Mouse (Mus musculus) spleen, postnatal 10 days (tissue): ENCODE data around the gene Dync1h1.
"Not testable (repeated sequence)": the region's sequence is repeated elsewhere in the genome, so short reads cannot be mapped to it uniquely, and the experiment has no call there.

Experiments
- DNase-seq, 2 experiments: peaks; one replicate each; pipeline ENCODE4 v3.0.0; 2021 to 2022; ENCODE audit warnings: low spot score in 2 of 2

Dync1h1 gene

DNA sequence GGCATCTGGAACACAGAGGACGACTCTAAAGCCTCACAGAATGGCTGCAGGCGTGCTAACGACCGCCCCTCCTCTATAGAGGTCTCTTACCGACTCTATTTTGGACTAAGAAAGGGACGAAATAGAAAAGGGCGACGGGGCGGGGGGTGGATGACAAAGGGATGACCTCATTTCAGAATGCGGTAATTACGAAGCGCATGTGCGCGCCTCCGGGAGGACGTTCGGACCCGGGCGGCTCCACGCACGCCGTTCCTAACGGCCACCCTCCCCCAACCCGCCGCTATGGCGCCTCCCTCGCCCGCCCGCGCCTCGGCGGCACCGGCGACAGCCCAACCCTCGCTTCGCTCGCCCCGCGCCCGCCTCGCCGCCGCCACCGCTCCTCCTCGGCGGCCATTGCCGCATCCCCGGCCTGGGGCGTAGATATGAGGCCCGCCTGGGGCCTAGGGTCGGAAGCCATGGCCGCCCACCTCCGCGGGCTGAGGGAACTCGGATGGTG lies 94.5 kb downstream of the Dync1h1 start:
- peak in 1 of 2 experiments; percentile 67 for DNase-seq

DNA sequence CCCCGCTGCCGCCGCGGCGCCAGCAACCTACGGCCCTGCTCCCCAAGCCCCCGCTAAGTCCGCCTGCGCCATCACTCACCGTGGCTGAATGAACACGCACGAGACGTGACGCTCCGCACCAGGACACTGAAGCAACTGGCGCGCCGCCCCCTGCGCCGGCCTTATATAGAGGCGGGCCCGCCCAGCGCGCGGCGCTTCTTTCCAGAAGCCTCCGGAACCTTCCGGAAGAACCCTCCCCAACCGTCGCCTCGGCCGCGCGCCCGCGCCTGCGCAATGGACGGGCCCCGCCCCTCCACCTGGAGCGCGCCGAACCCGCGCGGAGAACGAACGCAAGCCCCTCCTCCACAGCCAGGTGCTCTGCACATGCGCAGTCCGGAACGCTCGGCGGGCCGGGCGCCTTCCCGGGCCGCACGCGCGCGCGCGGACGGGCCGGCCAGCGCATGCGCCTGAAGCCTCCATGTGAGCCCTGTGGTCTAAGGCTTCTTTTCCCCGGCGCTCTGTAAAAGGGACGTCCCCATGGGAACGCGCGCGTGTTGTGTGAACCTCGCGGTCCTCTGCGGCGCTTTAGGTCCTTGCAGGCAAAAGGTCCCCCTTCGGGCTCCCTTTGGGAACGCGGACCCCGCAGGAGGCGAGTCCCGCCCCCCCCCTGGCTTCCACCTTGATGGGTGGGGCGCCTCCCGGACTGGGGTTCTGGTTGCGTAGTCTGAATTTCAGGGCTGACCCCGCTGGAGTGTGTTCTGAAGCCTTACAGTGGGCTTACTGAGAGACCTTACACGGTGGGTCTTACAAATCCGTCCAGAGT lies 95.1 kb downstream of the Dync1h1 start:
- DNase-seq = peak; percentile 97 to 98

DNA sequence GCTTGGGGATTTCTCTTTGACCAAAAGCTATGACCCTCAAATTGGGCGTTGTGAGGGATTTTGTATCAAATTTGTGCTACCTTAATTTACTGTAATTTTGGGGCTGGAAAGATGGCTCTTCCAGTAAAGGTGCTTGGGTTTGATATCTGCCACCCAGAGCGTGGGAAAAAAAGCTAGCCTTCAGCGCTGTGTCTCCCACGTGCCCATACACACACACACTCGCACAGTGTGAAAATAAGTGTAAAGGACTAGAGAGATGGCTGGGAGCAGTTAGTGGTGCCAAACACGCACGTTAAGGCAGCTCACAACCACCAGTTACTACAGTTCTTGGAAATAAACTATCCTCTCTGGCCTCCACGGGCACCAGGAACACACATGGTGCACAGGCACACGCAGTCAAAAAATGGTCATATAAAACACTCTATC lies 95.7 kb downstream of the Dync1h1 start:
- no peak for DNase-seq

DNA sequence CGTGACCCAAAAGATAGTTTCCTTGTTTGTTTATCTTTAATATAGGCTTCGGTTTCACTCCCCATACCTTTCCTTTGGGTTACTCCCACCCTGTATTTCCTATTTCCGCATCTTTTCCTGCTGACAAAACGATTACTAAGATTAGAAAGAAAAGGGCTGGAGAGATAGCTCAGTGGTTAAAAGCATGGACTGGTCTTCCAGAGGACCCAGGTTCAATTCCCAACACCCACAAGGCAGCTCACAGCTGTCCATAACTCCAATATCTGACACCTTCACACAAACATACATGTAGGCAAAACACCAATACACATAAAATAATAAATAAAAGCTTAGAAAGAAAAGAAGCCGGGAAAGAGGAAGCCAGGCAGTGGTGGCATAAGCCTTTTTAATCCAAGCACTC lies 96.2 kb downstream of the Dync1h1 start:
- no peak for DNase-seq

DNA sequence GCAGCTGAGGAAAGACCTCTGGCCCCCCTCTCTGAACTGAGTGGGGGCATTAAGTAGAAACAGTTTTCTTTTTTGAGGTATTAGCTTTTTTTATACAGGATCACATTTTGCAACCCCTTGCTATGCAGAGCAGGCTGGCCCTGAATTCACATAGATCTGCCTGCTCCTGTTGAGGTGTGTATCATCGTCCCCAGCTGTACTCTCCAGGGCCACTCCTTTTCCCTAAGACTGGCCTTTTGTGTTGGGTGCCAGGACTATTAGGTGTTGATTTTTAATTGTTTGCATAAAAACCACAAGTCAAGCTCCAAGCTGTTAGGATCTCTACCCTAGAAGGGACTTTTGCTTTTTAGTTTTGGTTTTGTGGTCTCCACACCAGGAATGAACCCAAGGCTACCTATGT lies 96.8 kb downstream of the Dync1h1 start:
- DNase-seq = no peak

DNA sequence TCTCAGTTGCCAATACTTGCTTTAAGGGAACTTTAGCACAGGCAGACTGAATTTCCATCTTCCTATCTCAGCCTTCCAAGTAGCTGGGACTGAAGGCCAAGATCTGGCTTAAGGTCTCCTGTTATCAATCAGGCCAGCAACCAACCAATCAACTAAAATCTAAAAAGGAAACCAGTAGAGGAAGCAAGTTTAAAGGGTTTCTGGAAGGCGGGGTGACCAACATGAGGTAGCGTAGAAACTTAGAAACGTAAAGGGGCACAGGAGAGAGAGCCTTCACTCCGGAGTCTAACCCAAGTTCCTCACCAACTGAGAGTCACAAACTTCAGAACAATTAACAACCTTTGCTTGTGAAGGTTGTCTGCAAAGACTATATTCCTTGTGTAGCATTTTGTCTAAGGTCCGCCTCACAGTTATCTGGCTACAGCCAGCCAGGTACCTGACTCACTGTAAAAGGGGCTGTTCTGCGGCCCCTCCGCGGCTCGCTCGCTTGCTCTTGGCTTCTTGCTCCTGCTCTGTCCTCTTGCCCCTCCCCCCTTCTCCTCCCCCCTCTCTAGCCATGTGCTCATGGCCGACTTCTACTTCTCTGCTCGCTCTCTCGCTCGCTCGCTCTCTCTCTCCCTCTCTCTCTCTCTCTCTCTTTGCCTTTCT lies 97.4 kb downstream of the Dync1h1 start:
- peak; percentile 38 to 40 for DNase-seq

DNA sequence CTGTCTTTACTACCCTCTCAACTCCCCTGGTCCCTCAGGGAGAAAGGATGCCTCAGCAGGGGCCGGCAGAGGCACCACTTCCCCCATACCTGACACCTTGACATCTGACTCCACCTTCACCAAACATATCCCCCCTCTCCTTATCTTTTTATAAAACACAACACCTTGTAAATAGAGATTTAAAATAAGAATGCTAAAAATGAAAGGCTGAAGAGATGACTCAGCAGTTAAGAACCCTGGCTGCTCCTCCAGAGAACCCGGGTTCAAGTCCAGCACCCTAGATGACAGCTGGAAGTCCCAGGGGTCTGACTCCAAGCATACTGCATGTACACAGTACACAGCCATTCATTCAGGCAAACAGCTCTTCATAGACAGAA lies 97.9 kb downstream of the Dync1h1 start:
- no peak for DNase-seq

DNA sequence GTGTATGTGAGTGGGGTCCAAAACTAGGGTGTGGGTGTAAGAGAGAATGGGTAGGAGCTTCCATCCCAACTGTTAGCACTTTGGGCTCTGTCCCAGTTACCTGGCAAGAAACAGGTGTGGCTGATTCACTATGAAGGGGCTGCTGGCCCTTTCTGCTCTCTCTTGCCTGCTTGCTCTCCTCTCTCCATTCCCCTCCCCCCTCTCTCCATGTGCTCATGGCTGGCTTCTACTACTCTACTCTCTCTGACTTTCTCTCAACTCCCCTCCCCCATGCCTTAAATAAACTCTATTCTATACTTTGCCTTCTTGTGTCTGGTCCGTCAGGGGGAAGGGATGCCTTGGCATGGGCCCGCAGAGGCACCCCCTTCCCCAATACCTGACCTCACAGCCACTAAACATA lies 99.5 kb downstream of the Dync1h1 start:
- no peak for DNase-seq

DNA sequence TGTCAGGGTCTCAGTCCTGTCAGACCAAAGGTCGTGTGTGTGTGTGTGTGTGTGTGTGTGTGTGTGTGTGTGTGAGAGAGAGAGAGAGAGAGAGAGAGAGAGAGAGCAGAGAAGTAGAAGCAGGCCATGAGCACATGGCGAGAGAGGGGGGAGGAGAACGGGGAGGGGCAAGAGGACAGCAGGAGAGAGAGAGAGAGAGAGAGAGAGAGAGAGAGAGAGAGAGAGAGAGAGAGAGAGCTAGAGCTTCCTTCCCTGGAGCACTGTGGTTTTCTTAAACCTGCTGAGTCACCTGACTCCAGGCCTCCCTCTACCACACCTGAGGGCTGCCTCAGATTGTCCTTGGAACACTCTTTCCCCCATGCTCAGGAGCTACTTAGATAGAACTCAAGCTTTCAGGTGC lies 100.1 kb downstream of the Dync1h1 start:
- not testable (repeated sequence) for DNase-seq

DNA sequence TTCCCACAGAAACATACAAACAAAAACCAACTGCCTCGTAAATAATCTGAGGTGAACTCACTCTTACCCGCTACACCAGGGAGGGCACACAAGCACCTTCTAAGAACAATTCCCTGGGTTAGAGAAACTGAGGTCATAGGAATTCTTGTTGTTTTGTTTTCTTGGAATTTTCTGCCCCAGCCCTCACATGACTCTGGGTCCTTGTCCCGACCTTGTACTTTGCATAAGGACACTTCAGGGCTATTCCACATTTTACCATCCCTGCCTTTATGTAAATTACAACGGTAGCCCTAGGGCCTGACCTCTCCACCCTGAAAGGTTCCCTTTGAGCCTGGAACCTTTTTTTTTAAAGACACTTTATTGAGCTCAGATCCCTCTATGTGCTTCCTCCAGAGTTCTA lies 101.3 kb downstream of the Dync1h1 start, which contains the start of gene Hsp90aa1:
Gene Hsp90aa1, minus strand, starts transcription at position 173 of the 400 bp plus-strand sequence.
- no peak for DNase-seq

DNA sequence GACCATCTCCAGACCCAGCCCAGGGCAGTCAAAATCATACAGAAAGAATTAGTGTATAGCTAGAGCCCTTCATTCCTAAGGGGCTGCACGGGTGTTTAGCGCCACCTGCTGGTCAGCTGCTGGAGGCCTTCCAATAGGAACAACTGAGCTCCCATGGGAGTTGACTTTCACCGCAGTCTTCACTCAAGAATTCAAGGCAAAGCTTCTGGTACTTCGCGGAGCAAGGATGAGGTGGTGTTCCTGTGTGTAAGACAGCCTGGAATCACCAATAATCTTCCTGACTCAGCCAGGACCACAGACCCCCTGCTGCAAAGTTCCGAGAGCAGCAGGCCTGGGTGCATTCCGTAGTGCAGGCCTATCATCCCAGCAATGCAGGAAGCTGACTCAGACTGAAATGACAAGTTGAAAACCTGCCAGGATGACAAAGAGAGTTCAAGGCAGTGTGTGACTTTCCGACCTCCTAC lies 101.8 kb downstream of the Dync1h1 start:
- peak; percentile 83 to 92 for DNase-seq

DNA sequence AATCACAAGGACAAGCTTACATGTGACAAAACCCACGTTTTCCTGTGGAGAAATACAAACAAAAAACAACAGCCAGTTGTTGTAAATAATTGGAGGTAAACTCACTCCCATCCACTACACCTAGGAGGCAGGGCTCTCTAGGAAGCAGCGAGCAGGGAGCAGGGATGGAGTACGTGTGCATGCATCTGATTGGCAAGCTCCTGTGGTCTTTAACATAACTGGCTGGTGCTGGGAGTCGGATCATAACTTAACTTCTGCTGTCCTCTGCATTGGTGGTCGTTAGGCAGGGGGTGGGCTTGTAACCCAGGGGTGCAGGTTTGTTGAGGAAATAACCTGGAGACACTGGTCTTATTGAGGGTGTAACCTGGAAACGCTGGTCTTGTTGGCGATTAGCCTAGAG lies 102.4 kb downstream of the Dync1h1 start:
- DNase-seq = no peak

DNA sequence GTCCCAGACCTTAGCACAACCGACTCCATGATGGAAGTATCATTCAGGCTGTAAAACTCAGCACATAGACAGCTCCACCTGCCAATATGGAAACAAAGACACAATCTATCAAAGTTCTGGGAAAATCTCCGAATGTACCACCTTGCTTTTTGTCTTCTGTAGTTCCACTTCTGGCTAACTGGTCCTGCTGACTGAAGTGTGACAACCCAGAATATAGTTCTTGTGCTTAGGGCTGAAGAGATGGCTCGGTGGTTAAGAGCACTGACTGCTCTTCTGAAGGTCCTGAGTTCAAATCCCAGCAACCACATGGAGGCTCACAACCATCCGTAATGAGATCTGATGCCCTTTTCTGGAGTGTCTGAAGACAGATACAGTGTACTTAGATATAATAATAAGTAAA lies 104.2 kb downstream of the Dync1h1 start:
- DNase-seq = not testable (repeated sequence)

DNA sequence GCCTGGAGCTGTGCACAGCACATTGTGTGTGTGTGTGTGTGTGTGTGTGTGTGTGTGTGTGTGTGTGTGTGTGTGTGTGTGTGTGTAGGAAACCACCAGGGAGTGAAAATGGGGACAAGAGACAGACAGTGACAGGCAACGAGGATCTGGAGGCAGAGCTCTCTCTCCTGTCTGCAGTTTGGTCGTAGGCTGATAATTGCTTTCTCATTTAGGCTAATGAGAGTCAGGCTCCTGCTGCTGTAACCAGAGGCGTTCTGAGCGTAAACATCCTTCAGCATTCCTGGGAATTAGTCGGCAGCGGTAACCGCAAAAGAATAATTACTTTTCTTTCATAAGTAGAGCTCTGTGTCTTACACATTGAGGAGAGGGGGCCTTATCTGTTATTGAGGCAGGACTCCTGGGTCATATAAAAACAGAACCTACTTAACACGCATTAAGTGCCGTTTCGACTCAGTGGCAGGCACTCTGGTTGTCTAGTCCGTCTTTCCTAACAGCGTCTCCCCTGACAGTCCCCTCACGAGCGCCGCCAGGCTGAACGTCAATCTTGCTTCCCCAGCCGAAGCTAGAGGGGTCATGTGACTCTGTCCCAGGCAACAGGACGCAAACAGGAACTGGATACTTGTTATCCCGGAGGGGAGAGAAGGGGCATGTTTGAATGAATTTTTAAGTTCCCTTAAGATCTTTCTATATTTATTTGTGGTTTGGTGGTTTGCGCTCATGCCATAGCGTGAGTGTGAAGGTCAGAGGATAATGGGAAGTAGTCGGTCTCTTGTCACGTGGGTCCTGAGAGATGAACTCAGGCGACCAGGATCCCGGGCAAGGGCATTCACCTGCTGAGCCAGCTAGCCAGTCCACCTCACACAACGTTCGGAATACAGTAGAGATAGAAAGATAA lies 105.3 kb downstream of the Dync1h1 start:
- DNase-seq = peak in 1 of 2 experiments; percentile 56

DNA sequence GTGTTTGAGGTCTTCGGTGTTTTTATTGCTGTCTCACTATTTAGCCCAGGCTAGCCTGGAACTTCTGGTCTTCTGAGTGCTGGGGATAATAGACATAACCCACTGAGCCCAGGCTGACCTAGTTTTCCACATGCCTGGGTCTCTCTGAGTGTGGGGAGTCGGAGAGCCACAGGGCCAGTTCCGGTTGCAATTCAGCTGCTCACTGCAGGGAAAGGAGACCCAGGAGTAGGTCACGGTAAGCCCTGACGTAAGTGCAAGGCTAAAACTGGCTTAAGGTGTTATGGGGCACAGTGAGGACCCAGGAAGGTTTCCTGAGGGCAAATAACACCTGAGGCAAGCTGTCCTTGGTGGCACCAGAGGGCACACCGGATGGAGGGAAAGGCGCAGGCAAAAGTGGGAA lies 106.2 kb downstream of the Dync1h1 start:
- no peak for DNase-seq

DNA sequence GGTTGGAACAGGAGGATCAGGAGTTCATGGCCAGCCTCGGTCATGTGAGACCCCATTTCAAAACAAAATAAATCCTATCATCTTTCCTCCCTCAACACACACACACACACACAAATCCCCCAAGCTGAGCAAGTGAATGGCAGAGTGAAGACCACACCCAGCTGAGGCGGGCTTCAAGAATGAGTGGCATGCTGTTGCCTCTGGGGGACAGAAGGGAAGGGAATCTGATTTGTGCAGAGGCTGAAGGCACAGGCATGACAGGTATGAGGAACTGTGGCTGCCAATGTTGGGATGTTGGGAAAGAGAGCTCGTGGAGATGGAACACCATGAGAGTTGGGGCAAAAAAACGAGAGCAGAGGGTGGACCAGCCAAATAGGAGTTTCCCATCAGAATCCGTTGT lies 110.0 kb downstream of the Dync1h1 start:
- DNase-seq = no peak

DNA sequence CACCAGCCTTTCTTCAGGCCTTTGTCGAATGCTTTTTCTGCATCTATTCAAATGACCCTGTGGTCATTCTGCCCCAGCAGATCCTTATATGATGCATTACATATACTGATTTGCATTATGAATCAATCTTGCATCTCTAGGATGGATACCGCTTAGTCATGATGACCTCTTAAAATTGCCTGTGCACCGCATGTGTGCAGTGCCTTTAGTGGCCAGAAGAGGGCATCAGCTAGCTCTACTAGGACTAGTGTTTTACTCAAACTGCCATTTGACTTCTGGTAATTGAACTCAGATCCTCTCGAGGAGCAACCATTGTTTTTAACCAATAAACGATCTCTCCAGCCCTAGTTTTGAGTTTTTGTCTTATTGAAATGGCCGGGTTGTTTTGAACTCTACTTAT lies 112.5 kb downstream of the Dync1h1 start:
- peak in 1 of 2 experiments; percentile 47 for DNase-seq

DNA sequence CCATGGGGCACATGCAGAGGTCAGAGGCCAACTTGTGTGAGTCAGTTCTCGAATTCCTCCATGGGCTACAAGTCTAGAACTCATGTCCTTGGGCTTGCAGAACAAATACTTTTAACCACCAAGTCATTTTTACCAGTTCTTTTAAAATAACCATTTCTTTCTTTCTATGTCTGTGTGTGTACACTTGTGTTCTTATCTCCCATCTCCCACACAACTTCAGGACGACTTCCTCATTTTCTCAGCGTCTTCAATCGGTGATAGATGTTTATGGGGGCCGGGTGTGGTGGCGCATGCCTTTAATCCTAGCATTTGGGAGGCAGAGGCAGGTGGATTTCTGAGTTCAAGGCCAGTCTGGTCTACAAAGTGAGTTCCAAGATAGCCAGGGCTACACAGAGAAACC lies 113.0 kb downstream of the Dync1h1 start:
- no peak for DNase-seq

DNA sequence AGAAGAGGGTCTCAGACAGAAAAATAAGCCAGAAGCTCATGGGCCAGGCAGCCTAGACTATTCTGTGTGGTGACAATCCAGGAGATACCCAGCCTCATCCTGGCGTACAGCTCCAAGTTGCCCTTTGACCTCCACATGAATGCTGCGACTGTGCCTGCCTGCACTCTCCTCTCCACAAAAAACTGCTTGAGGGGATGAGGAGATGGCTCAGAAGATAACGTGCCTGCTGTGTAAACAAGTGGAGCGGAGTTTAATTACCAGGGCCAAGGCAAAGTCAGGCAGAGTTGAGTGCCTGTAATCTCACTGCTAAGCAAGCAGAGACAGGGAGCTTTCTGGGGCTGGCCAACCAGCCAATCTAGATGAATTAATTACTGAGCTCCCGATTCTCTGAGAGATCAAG lies 114.8 kb downstream of the Dync1h1 start:
- no peak for DNase-seq
